In the genomic region with DNA sequence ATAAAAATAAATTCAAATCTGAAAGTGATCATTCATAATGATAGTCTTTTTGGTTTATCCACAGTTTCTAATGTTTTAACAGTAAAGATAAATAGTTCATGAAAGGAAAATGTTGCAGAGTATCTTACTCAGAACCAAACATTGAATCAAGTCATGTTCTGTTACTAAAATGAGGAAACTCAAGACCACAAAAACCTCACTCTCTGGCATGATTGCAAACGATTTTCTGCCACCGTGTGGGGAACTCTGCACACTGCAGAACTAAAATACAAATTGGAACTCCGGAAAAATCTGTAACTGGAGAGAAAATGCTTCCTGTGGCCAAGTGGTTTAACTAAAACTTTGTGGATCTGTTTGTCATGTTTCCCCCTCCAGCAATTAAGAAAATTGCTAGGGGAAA, we compare ENCODE assay signal across 10 mouse cellular contexts. TPM values are rescaled to one million over a fixed set of nuclear protein-coding genes. Genes with fewer than 3 reads are reported as not detected.
A peak's percentile ranks its signal among the peaks of the same experiment; 100 is the strongest.
DNase-seq lines count a peak whose midpoint lies in the region; ATAC-seq lines count a peak whose summit lies in the region.
"Had no signal": no experiment of that assay in that cellular context is flagged by ENCODE, and none has a peak within 500 bp of the region (broad histone marks: within the 10 kb centered on the region; RNA-seq: fewer than 3 reads in every experiment).

No protein-coding gene starts in this region.

- H3K4me1 ChIP-seq in kidney, embryonic 14.5 days (ENCODE audit: control insufficient read depth, insufficient read depth, low read length): peaks cover 13% of the 10 kb centered on the region
- H3K4me1 ChIP-seq in neural tube, embryonic 11.5 days (ENCODE audit: control insufficient read depth, insufficient read depth, low read length): peaks cover 7% of the 10 kb centered on the region; the same call in 1 of the 2 replicates

- H3K36me3 ChIP-seq in kidney, embryonic 14.5 days (ENCODE audit: control insufficient read depth, insufficient read depth, low read length): peaks cover 11% of the 10 kb centered on the region; the same call in 1 of the 2 replicates
- no peaks in the 10 kb centered on the region for H3K36me3 ChIP-seq in neural tube, embryonic 11.5 days (ENCODE audit: control insufficient read depth, insufficient read depth, low read length)

- no peak for ATAC-seq in kidney, embryonic 14.5 days (ENCODE audit: low FRiP score, low TSS enrichment)
- peak; percentile 76 for ATAC-seq in common myeloid progenitor, adult 5-6 weeks (replicated peaks; ENCODE audit: low read depth, poor library complexity, severe bottlenecking)
- no peak for ATAC-seq in neural tube, embryonic 11.5 days (ENCODE audit: insufficient read depth, low FRiP score, low TSS enrichment)

- H3K27ac ChIP-seq in kidney, embryonic 14.5 days (ENCODE audit: low read depth, low read length): no peak overlapping the region
- H3K27ac ChIP-seq in neural tube, embryonic 11.5 days (ENCODE audit: low read depth, low read length): no peak overlapping the region
- H3K27ac ChIP-seq: embryonic facial prominence, embryonic 12.5 days; midbrain, embryonic 12.5 days had no signal

- intact Hi-C loops in heart, postnatal 10 days (cut with DNase I): loop anchor here (2.0 to 5.0 kb wide), 2 partner anchors 363 to 480 kb away; no protein-coding TSS in a partner anchor
- intact Hi-C loops in left cerebral cortex, postnatal 25 days (cut with DNase I): loop anchor here (2.0 to 5.0 kb wide), 3 partner anchors 225 to 483 kb away; a partner anchor contains a TSS

- under 1% methylated on average over 3 of the region's 3 CpGs for WGBS in kidney, embryonic 14.5 days
- WGBS in neural tube, embryonic 11.5 days: 2% methylated on average over 3 of the region's 3 CpGs

- peak; percentile 39 for DNase-seq in kidney, adult 11 months
- peak; percentile 53 for DNase-seq in Muller cell, postnatal 12 days (ENCODE audit: inconsistent ontology term)
- peak; percentile 76 to 84 for DNase-seq in heart, postnatal 10 days
- peak; percentile 63 to 80 for DNase-seq in left cerebral cortex, postnatal 25 days (ENCODE audit: low spot score in 2 of 2)
- peak; percentile 74 for DNase-seq in neural tube, embryonic 11.5 days (ENCODE audit: low spot score)
- DNase-seq in thymus, postnatal 36 days: peak; percentile 54 to 63

- no peak overlapping the region for H3K4me3 ChIP-seq in kidney, embryonic 14.5 days (ENCODE audit: low read length)
- H3K4me3 ChIP-seq in neural tube, embryonic 11.5 days (ENCODE audit: low read depth, low read length): no peak overlapping the region
- H3K4me3 ChIP-seq: embryonic facial prominence, embryonic 12.5 days; midbrain, embryonic 12.5 days had no signal

- no peak overlapping the region for H3K4me2 ChIP-seq in kidney, embryonic 14.5 days (replicated peaks; ENCODE audit: low read depth, low read length)
- no peak overlapping the region for H3K4me2 ChIP-seq in neural tube, embryonic 11.5 days (ENCODE audit: low read depth)
- H3K4me2 ChIP-seq: embryonic facial prominence, embryonic 12.5 days; midbrain, embryonic 12.5 days had no signal

- no peak overlapping the region for H3K9ac ChIP-seq in kidney, embryonic 14.5 days (ENCODE audit: low read depth, low read length)
- no peak overlapping the region for H3K9ac ChIP-seq in neural tube, embryonic 11.5 days (ENCODE audit: low read length)
- H3K9ac ChIP-seq: embryonic facial prominence, embryonic 12.5 days; midbrain, embryonic 12.5 days had no signal

- H3K9me3 ChIP-seq in kidney, embryonic 14.5 days (ENCODE audit: control insufficient read depth, low read length): no peaks in the 10 kb centered on the region
- no peaks in the 10 kb centered on the region for H3K9me3 ChIP-seq in neural tube, embryonic 11.5 days (ENCODE audit: control insufficient read depth, low read length)
- H3K9me3 ChIP-seq: embryonic facial prominence, embryonic 12.5 days; midbrain, embryonic 12.5 days had no signal

- no peaks in the 10 kb centered on the region for H3K27me3 ChIP-seq in kidney, embryonic 14.5 days (ENCODE audit: control insufficient read depth, insufficient read depth, low read length)
- no peaks in the 10 kb centered on the region for H3K27me3 ChIP-seq in neural tube, embryonic 11.5 days (ENCODE audit: control insufficient read depth, insufficient read depth, low read length)
- H3K27me3 ChIP-seq: embryonic facial prominence, embryonic 12.5 days; midbrain, embryonic 12.5 days had no signal

RNA-seq across cellular contexts. Expression of a gene that starts 1.7 kb away (rescaled TPM):
- polyA plus RNA-seq in kidney, embryonic 14.5 days (2014; fragmentation: Nextera tagmentation; extraction: Ambion mirVana): 96.5 and 124 TPM in 2 replicates
- total RNA-seq in common myeloid progenitor, adult 5-6 weeks (2017): 127 and 129 TPM in 2 replicates
- total RNA-seq in heart, postnatal 10 days (2021): 100 to 1,000 TPM; 102 to 107 TPM
- 10 to 100 TPM; 34.6 to 42.7 TPM for total RNA-seq in left cerebral cortex, postnatal 25 days (2021)
- 114 and 121 TPM in 2 replicates for polyA plus RNA-seq in neural tube, embryonic 11.5 days (2014; fragmentation: Nextera tagmentation; extraction: Ambion mirVana)

RNA-seq across cellular contexts. Expression of a gene that starts 24.8 kb away (rescaled TPM):
- polyA plus RNA-seq in kidney, embryonic 14.5 days (2014; fragmentation: Nextera tagmentation; extraction: Ambion mirVana): 214 and 254 TPM in 2 replicates
- total RNA-seq in common myeloid progenitor, adult 5-6 weeks (2017): 119 and 156 TPM in 2 replicates
- 10 to 100 TPM; 73.3 to 77.8 TPM for total RNA-seq in heart, postnatal 10 days (2021)
- total RNA-seq in left cerebral cortex, postnatal 25 days (2021): 10 to 100 TPM; 55.0 to 61.3 TPM
- polyA plus RNA-seq in neural tube, embryonic 11.5 days (2014; fragmentation: Nextera tagmentation; extraction: Ambion mirVana): 192 and 195 TPM in 2 replicates

RNA-seq across cellular contexts. Expression of a gene that starts 50.3 kb away (rescaled TPM):
- polyA plus RNA-seq in kidney, embryonic 14.5 days (2014; fragmentation: Nextera tagmentation; extraction: Ambion mirVana): 1.3 and 1.5 TPM in 2 replicates
- total RNA-seq in common myeloid progenitor, adult 5-6 weeks (2017): not detected in 2 replicates
- total RNA-seq in heart, postnatal 10 days (2021): not detected
- not detected for total RNA-seq in left cerebral cortex, postnatal 25 days (2021)
- polyA plus RNA-seq in neural tube, embryonic 11.5 days (2014; fragmentation: Nextera tagmentation; extraction: Ambion mirVana): not detected in 2 replicates
- polyA plus RNA-seq: embryonic facial prominence, embryonic 12.5 days; midbrain, embryonic 12.5 days had no signal
